Mouse (Mus musculus) spleen, adult 2 months (tissue): ENCODE data around the gene Klhdc3.

Source experiments
- CTCF ChIP-seq: fragments of 200-500 bp; IDR thresholded peaks from 2 replicates; pipeline ENCODE4 v1.5.1; 2011; ENCODE audit warnings: mild to moderate bottlenecking, inconsistent platforms; ENCODE audit not compliant: insufficient read depth, insufficient read length, insufficient replicate concordance; ENCODE audit errors: extremely low read depth
- POLR2A ChIP-seq: fragments of 200-500 bp; IDR thresholded peaks from 2 replicates; pipeline ENCODE4 v1.6.1; 2011; ENCODE audit warnings: low read depth, low read length, inconsistent platforms

- TF ChIP-seq CTCF (no peak), POLR2A (no peak)
These were observed 40.4 kb upstream of the Klhdc3 start for GRCm38 (mm10) chr17:46721077-46721476.
